Mouse (Mus musculus) CH12.LX (cell line): ENCODE data around the gene Xntrpc. TPM values are rescaled to one million over a fixed set of nuclear protein-coding genes. Genes with fewer than 3 reads are reported as not detected.

ENCODE experiments used
- DNase-seq: peaks from one replicate; pipeline ENCODE4 v3.0.0-alpha.2; 2013; ENCODE audit errors: extremely low read depth
- H3K27ac ChIP-seq: 2 replicates; pipeline ENCODE4 v1.5.1; 2012; ENCODE audit warnings: low read depth, mild to moderate bottlenecking, control low read depth, moderate library complexity; ENCODE audit not compliant: insufficient read depth
- H3K27me3 ChIP-seq: replicated peaks from 2 replicates; pipeline ENCODE3; 2012; ENCODE audit warnings: inconsistent platforms
- H3K36me3 ChIP-seq, 2 experiments: replicated peaks in 1 of 2; 2 replicates each; pipeline versions ENCODE3 to v1.6.1; 2012; ENCODE audit warnings: inconsistent platforms in 1 of 2, low read length in 1 of 2, mild to moderate bottlenecking in 1 of 2, mixed read lengths in 1 of 2, moderate library complexity in 1 of 2; ENCODE audit not compliant: control insufficient read depth in 1 of 2, insufficient read depth in 1 of 2
- H3K4me1 ChIP-seq, 2 experiments: 2 replicates each; pipeline ENCODE4 v1.6.1; 2012; ENCODE audit warnings: inconsistent platforms in 1 of 2, moderate library complexity in 1 of 2; ENCODE audit not compliant: insufficient read depth in 2 of 2, control insufficient read depth in 1 of 2
- H3K4me2 ChIP-seq: 2 replicates; pipeline ENCODE4 v1.6.1; 2012; ENCODE audit warnings: low read depth, mild to moderate bottlenecking, control low read depth; ENCODE audit not compliant: poor library complexity, insufficient read depth, severe bottlenecking
- H3K4me3 ChIP-seq, 3 experiments: fragments of 150-350 bp in 1 of 3; sonication (generic) in 1 of 3; replicated peaks in 1 of 3; 2 replicates each; pipeline versions ENCODE3 to v1.5.1; 2011 to 2012; ENCODE audit warnings: low read depth in 2 of 3, low read length in 2 of 3, mild to moderate bottlenecking in 2 of 3, moderate library complexity in 2 of 3, control low read depth in 1 of 3, improper control_type of control experiment in 1 of 3, inconsistent platforms in 1 of 3, mixed read lengths in 1 of 3; ENCODE audit not compliant: poor library complexity in 1 of 3
- H3K79me2 ChIP-seq: replicated peaks from 2 replicates; pipeline ENCODE4 v1.6.1; 2012; ENCODE audit warnings: mild to moderate bottlenecking, moderate library complexity; ENCODE audit not compliant: control insufficient read depth, poor library complexity, insufficient read depth, severe bottlenecking; ENCODE audit errors: extremely low read depth
- H3K9ac ChIP-seq: 2 replicates; pipeline ENCODE4 v1.6.1; 2012; ENCODE audit warnings: low read depth, mild to moderate bottlenecking, control low read depth, moderate library complexity; ENCODE audit not compliant: insufficient read depth
- H3K9me3 ChIP-seq: replicated peaks from 2 replicates; pipeline ENCODE3; 2012; ENCODE audit warnings: low read length, inconsistent platforms, mixed read lengths
- BHLHE40 ChIP-seq: IDR thresholded peaks from 2 replicates; pipeline ENCODE4 v1.6.1; 2011; ENCODE audit warnings: mild to moderate bottlenecking, low read depth, low read length, improper control_type of control experiment
- CHD1 ChIP-seq: IDR thresholded peaks from 2 replicates; pipeline ENCODE4 v1.6.1; 2012; ENCODE audit warnings: low read depth, low read length, improper control_type of control experiment, inconsistent platforms
- CHD2 ChIP-seq: IDR thresholded peaks from 2 replicates; pipeline ENCODE4 v1.6.1; 2011; ENCODE audit warnings: low read length, improper control_type of control experiment
- CTCF ChIP-seq, 2 experiments: IDR thresholded peaks in 1 of 2; conservative IDR thresholded peaks in 1 of 2; 2 replicates each; pipeline ENCODE4 v1.5.1; 2011 to 2012; ENCODE audit warnings: low read depth in 2 of 2, low read length in 2 of 2, improper control_type of control experiment in 1 of 2, inconsistent platforms in 1 of 2, mild to moderate bottlenecking in 1 of 2, moderate library complexity in 1 of 2
- E2F4 ChIP-seq: IDR thresholded peaks from 2 replicates; pipeline ENCODE4 v1.6.1; 2011; ENCODE audit warnings: low read depth, low read length, improper control_type of control experiment; ENCODE audit not compliant: insufficient replicate concordance
- ELF1 ChIP-seq: IDR thresholded peaks from 2 replicates; pipeline ENCODE4 v1.6.1; 2014; ENCODE audit warnings: low read depth, mild to moderate bottlenecking, inconsistent platforms, low read length, improper control_type of control experiment
- ETS1 ChIP-seq: conservative IDR thresholded peaks from 2 replicates; pipeline ENCODE4 v1.6.1; 2012; ENCODE audit warnings: low read depth, mild to moderate bottlenecking, inconsistent platforms, low read length, improper control_type of control experiment, moderate library complexity
- GABPA ChIP-seq: IDR thresholded peaks from 2 replicates; pipeline ENCODE4 v1.6.1; 2012; ENCODE audit warnings: low read depth, low read length, improper control_type of control experiment, inconsistent platforms; ENCODE audit not compliant: insufficient replicate concordance
- HCFC1 ChIP-seq: IDR thresholded peaks from 2 replicates; pipeline ENCODE4 v1.6.1; 2012; ENCODE audit warnings: low read depth, mild to moderate bottlenecking, inconsistent platforms, low read length, improper control_type of control experiment
- IRF4 ChIP-seq: IDR thresholded peaks from 2 replicates; pipeline ENCODE4 v1.6.1; 2014; ENCODE audit warnings: low read depth, mild to moderate bottlenecking, inconsistent platforms, low read length, improper control_type of control experiment
- JUN ChIP-seq: IDR thresholded peaks from 2 replicates; pipeline ENCODE4 v1.6.1; 2011; ENCODE audit warnings: low read depth, mild to moderate bottlenecking, low read length, improper control_type of control experiment, moderate library complexity; ENCODE audit not compliant: insufficient read depth
- JUND ChIP-seq: conservative IDR thresholded peaks from 2 replicates; pipeline ENCODE4 v1.6.1; 2011; ENCODE audit warnings: low read depth, low read length, improper control_type of control experiment
- KAT2A ChIP-seq: IDR thresholded peaks from 2 replicates; pipeline ENCODE4 v1.6.1; 2012; ENCODE audit warnings: low read length, improper control_type of control experiment, inconsistent platforms; ENCODE audit not compliant: insufficient replicate concordance
- MAFK ChIP-seq: IDR thresholded peaks from 2 replicates; pipeline ENCODE4 v1.6.1; 2011; ENCODE audit warnings: low read length, improper control_type of control experiment; ENCODE audit not compliant: insufficient replicate concordance
- MAX ChIP-seq: IDR thresholded peaks from 2 replicates; pipeline ENCODE4 v1.6.1; 2011; ENCODE audit warnings: low read length, improper control_type of control experiment
- MAZ ChIP-seq: IDR thresholded peaks from 2 replicates; pipeline ENCODE4 v1.6.1; 2012; ENCODE audit warnings: low read depth, mild to moderate bottlenecking, inconsistent platforms, low read length, improper control_type of control experiment, moderate library complexity
- MEF2A ChIP-seq: IDR thresholded peaks from 2 replicates; pipeline ENCODE4 v1.6.1; 2014; ENCODE audit warnings: low read depth, mild to moderate bottlenecking, inconsistent platforms, low read length, improper control_type of control experiment, borderline replicate concordance
- MXI1 ChIP-seq: IDR thresholded peaks from 2 replicates; pipeline ENCODE4 v1.6.1; 2011; ENCODE audit warnings: mild to moderate bottlenecking, low read depth, low read length, improper control_type of control experiment
- MYC ChIP-seq: IDR thresholded peaks from 2 replicates; pipeline ENCODE4 v1.6.1; 2011; ENCODE audit warnings: low read depth, mild to moderate bottlenecking, improper control_type of control experiment, low read length
- NELFE ChIP-seq: IDR thresholded peaks from 2 replicates; pipeline ENCODE4 v1.6.1; 2011; ENCODE audit warnings: low read depth, low read length, improper control_type of control experiment
- NRF1 ChIP-seq: IDR thresholded peaks from 2 replicates; pipeline ENCODE4 v1.6.1; 2014; ENCODE audit warnings: low read depth, mild to moderate bottlenecking, inconsistent platforms, low read length, improper control_type of control experiment, moderate library complexity
- PAX5 ChIP-seq: IDR thresholded peaks from 2 replicates; pipeline ENCODE4 v1.6.1; 2012; ENCODE audit warnings: low read length, inconsistent platforms, mixed read lengths
- POLR2A ChIP-seq: IDR thresholded peaks from 2 replicates; pipeline ENCODE4 v1.6.1; 2011; ENCODE audit warnings: low read depth, mild to moderate bottlenecking, improper control_type of control experiment, low read length
- POLR2AphosphoS2 ChIP-seq: IDR thresholded peaks from 2 replicates; pipeline ENCODE4 v1.6.1; 2011; ENCODE audit warnings: low read depth, low read length, improper control_type of control experiment
- RAD21 ChIP-seq: IDR thresholded peaks from 2 replicates; pipeline ENCODE4 v1.6.1; 2011; ENCODE audit warnings: low read depth, mild to moderate bottlenecking, low read length, improper control_type of control experiment, moderate library complexity
- RCOR1 ChIP-seq: conservative IDR thresholded peaks from 2 replicates; pipeline ENCODE4 v1.6.1; 2012; ENCODE audit warnings: low read depth, mild to moderate bottlenecking, inconsistent platforms, low read length, improper control_type of control experiment
- SIN3A ChIP-seq: IDR thresholded peaks from 2 replicates; pipeline ENCODE4 v1.6.1; 2012; ENCODE audit warnings: low read length, improper control_type of control experiment, inconsistent platforms
- SMC3 ChIP-seq: IDR thresholded peaks from 2 replicates; pipeline ENCODE4 v1.6.1; 2011; ENCODE audit warnings: low read depth, low read length, improper control_type of control experiment
- TBP ChIP-seq: conservative IDR thresholded peaks from 2 replicates; pipeline ENCODE4 v1.6.1; 2011; ENCODE audit warnings: low read depth, low read length, improper control_type of control experiment
- TCF12 ChIP-seq: IDR thresholded peaks from 2 replicates; pipeline ENCODE4 v1.6.1; 2014; ENCODE audit warnings: low read depth, mild to moderate bottlenecking, inconsistent platforms, low read length, improper control_type of control experiment
- UBTF ChIP-seq: IDR thresholded peaks from 2 replicates; pipeline ENCODE4 v1.6.1; 2012; ENCODE audit warnings: low read depth, mild to moderate bottlenecking, inconsistent platforms, low read length, improper control_type of control experiment, moderate library complexity
- USF1 ChIP-seq: IDR thresholded peaks from 2 replicates; pipeline ENCODE4 v1.6.1; 2014; ENCODE audit warnings: low read depth, mild to moderate bottlenecking, inconsistent platforms, low read length, improper control_type of control experiment
- USF2 ChIP-seq: conservative IDR thresholded peaks from 2 replicates; pipeline ENCODE4 v1.6.1; 2011; ENCODE audit warnings: low read depth, low read length, improper control_type of control experiment
- ZC3H11A ChIP-seq: IDR thresholded peaks from 2 replicates; pipeline ENCODE4 v1.6.1; 2012; ENCODE audit warnings: low read depth, mild to moderate bottlenecking, inconsistent platforms, low read length, improper control_type of control experiment
- ZKSCAN1 ChIP-seq: IDR thresholded peaks from 2 replicates; pipeline ENCODE4 v1.6.1; 2012; ENCODE audit warnings: low read depth, inconsistent platforms, low read length, improper control_type of control experiment, borderline replicate concordance
- ZMIZ1 ChIP-seq: IDR thresholded peaks from 2 replicates; pipeline ENCODE4 v1.6.1; 2012; ENCODE audit warnings: low read depth, mild to moderate bottlenecking, inconsistent platforms, low read length, improper control_type of control experiment
- ZNF384 ChIP-seq: IDR thresholded peaks from 2 replicates; pipeline ENCODE4 v1.6.1; 2012; ENCODE audit warnings: low read depth, low read length, improper control_type of control experiment, inconsistent platforms
- dilution Hi-C: fragments of 300-500 bp; cut with MboI; formaldehyde crosslinking; loops from 2 replicates; pipeline ENCODE4 v1.14.3; 2020; ENCODE audit warnings: low sequenced_read_pairs; ENCODE audit not compliant: extremely low pct_unique_long_range_greater_than_20kb, extremely low pct_ligation_motif_present
- in situ Hi-C: fragments of 300-500 bp; cut with MboI; formaldehyde crosslinking; loops from 3 replicates; pipeline ENCODE4 v1.14.3; 2019; ENCODE audit warnings: low sequenced_read_pairs, low pct_ligation_motif_present, low pct_unique_long_range_greater_than_20kb, mixed read lengths
- polyA plus RNA-seq: library from polyadenylated mRNA; unstranded; fragments of >175 nt; gene quantifications from 2 replicates; pipeline ENCODE4 v1.2.1, GENCODE M21; 2012; ENCODE audit warnings: low read depth; ENCODE audit not compliant: insufficient read length
- total RNA-seq, 2 experiments: library from RNA; depleted of rRNA; stranded (reverse); fragments of 300-350 nt in 1 of 2; fragments of >200 nt in 1 of 2; gene quantifications; 2 replicates each; pipeline ENCODE4 v1.2.3; 2012 to 2014

The Xntrpc gene
- total RNA-seq (2012; rRNA removed) (1.6 and 1.9 TPM in 2 replicates), total RNA-seq (2014; rRNA removed) (0.64 and 0.93 TPM in 2 replicates), polyA plus RNA-seq (1.6 and 1.7 TPM in 2 replicates)

GRCm38 (mm10) chr7:102065046-102065891, at the start of gene Xntrpc, which contains the start of the genes Rnf121 and Xndc1:
Gene Xntrpc, plus strand, starts transcription at chr7:102065713.
Gene Rnf121, minus strand, starts transcription at chr7:102065469.
Gene Xndc1, plus strand, starts transcription at chr7:102065511.
- H3K27ac ChIP-seq = peak within 1 kb of the TSS; percentile 40; the same call in 1 of the 2 replicates
- H3K9me3 ChIP-seq = no peaks in the 10 kb centered on the region
- peak within 1 kb of the TSS; percentile 80 for H3K9ac ChIP-seq
- H3K27me3 ChIP-seq = no peaks in the 10 kb centered on the region
- peak within 1 kb of the TSS; percentile 97 for H3K4me2 ChIP-seq
- dilution Hi-C loops = no loop called here
- peak; percentile 90 for DNase-seq
- peaks cover 2 to 12% of the 10 kb centered on the region in 2 experiments for H3K36me3 ChIP-seq
- peak within 1 kb of the TSS; percentile 72 to 93 (median 81) for H3K4me3 ChIP-seq
- in situ Hi-C loops = loop anchor here (10.0 kb wide), 1 partner anchor 400 kb away; the partner anchor contains the start of gene Clpb
- peaks cover 9 to 46% of the 10 kb centered on the region in 2 experiments for H3K4me1 ChIP-seq
- H3K79me2 ChIP-seq = peaks cover 49% of the 10 kb centered on the region
- TF ChIP-seq MYC = peak; percentile 98
- TF ChIP-seq NELFE = peak; percentile 90
- peak; percentile 89 for TF ChIP-seq MXI1
- TF ChIP-seq SMC3 = no peak
- peak; percentile 58; the same call in 1 of the 2 replicates for TF ChIP-seq ZMIZ1
- peak; percentile 58; the same call in 1 of the 2 replicates for TF ChIP-seq CHD1
- TF ChIP-seq UBTF = 0 out of 2 replicates have a peak, but pooled peaks have one; percentile 60
- peak; percentile 80; the same call in 1 of the 2 replicates for TF ChIP-seq POLR2AphosphoS2
- peak; percentile 89 for TF ChIP-seq TCF12
- TF ChIP-seq PAX5 = no peak
- no peak for TF ChIP-seq RAD21
- no peak for TF ChIP-seq NRF1
- TF ChIP-seq USF1 = no peak
- TF ChIP-seq HCFC1 = peak; percentile 96
- TF ChIP-seq TBP = no peak
- TF ChIP-seq KAT2A = peak; percentile 91; the same call in 1 of the 2 replicates
- TF ChIP-seq MAFK = no peak; the same call in 1 of the 2 replicates
- no peak for TF ChIP-seq ZKSCAN1
- peak; percentile 81 for TF ChIP-seq ELF1
- TF ChIP-seq SIN3A = peak; percentile 93
- TF ChIP-seq MAX = peak; percentile 86
- no peak for TF ChIP-seq JUND
- TF ChIP-seq RCOR1 = no peak
- peak; percentile 84; the same call in 1 of the 2 replicates for TF ChIP-seq E2F4
- TF ChIP-seq ZC3H11A = no peak
- TF ChIP-seq BHLHE40 = peak; percentile 77
- no peak for TF ChIP-seq JUN
- TF ChIP-seq GABPA = peak; percentile 20; the same call in 1 of the 2 replicates
- peak; percentile 91 for TF ChIP-seq MAZ
- peak; percentile 83 for TF ChIP-seq POLR2A
- TF ChIP-seq CTCF (conservative IDR thresholded peaks at IDR 0.05 in 1 of 2, IDR thresholded peaks at IDR 0.05 in 1 of 2; ENCODE audit: low read depth in 2 of 2, low read length in 2 of 2) = no peak
- TF ChIP-seq CHD2 = peak; percentile 82
- TF ChIP-seq USF2 = no peak
- TF ChIP-seq ZNF384 = peak; percentile 87
- peak; percentile 17 for TF ChIP-seq ETS1
- TF ChIP-seq MEF2A = peak; percentile 64
- no peak for TF ChIP-seq IRF4
